Comparison of ENCODE assay signal across 10 mouse cellular contexts in genomic region chr1:133244668-133245067, GRCm38 (mm10).
A peak's percentile ranks its signal among the peaks of the same experiment; 100 is the strongest.
DNase-seq lines count a peak whose midpoint lies in the region; ATAC-seq and TF ChIP-seq lines count a peak whose summit lies in the region.
"Had no signal": no experiment of that assay in that cellular context is flagged by ENCODE, and none has a peak within 500 bp of the region (broad histone marks: within the 10 kb centered on the region; RNA-seq: fewer than 3 reads in every experiment).

No protein-coding gene starts in this region.

- TF ChIP-seq CTCF in heart, postnatal 0 days (IDR thresholded peaks at IDR 0.05; ENCODE audit: low read depth), result no peak
- no peak for TF ChIP-seq CTCF in cerebellum, adult 2 months (IDR thresholded peaks at IDR 0.05; ENCODE audit: borderline replicate concordance, insufficient read depth, low read depth, low read length)

- peaks cover 57% of the 10 kb centered on the region for H3K4me1 ChIP-seq in heart, postnatal 0 days (ENCODE audit: control insufficient read depth, insufficient read depth)
- H3K4me1 ChIP-seq in megakaryocyte, embryonic 14.5 days, result peaks cover 8% of the 10 kb centered on the region
- H3K4me1 ChIP-seq in cerebellum, adult 2 months (ENCODE audit: control insufficient read depth, insufficient read depth, low read length), result peaks cover 7% of the 10 kb centered on the region; the same call in 1 of the 2 replicates

- peak overlapping the region; percentile 46 for H3K4me2 ChIP-seq in heart, postnatal 0 days (ENCODE audit: low read depth, low read length)

- WGBS in heart, postnatal 0 days, result 10% methylated on average over 7 of the region's 7 CpGs
- WGBS in cerebellum, adult 2 months, result 81% methylated on average over 7 of the region's 7 CpGs

- no peaks in the 10 kb centered on the region for H3K27me3 ChIP-seq in heart, postnatal 0 days (ENCODE audit: control insufficient read depth, insufficient read depth, low read length)
- peaks cover 57% of the 10 kb centered on the region for H3K27me3 ChIP-seq in megakaryocyte, embryonic 14.5 days (replicated peaks)
- no peaks in the 10 kb centered on the region for H3K27me3 ChIP-seq in cerebellum, adult 2 months (ENCODE audit: control insufficient read depth, insufficient read depth, low read length)
- H3K27me3 ChIP-seq: Patski had no signal

- peak; percentile 60; the same call in 1 of the 2 replicates for ATAC-seq in frontal cortex, adult (ENCODE audit: low TSS enrichment)
- ATAC-seq in heart, postnatal 0 days (ENCODE audit: insufficient read depth, low read depth), result no peak
- ATAC-seq: Patski had no signal

- DNase-seq in frontal cortex, postnatal 14 days (ENCODE audit: low spot score in 2 of 2), result no peak
- DNase-seq in MEL-GATA-1-ER (ENCODE audit: extremely low read depth, low read depth), result peak; percentile 91
- no peak for DNase-seq in heart, postnatal 0 days (ENCODE audit: low spot score)
- no peak for DNase-seq in cerebellum, adult 2 months
- DNase-seq in adrenal gland, postnatal 14 days, result no peak
- no peak for DNase-seq in kidney, adult 8-10 months
- DNase-seq: embryo, embryonic 11 days had no signal

- H3K36me3 ChIP-seq in heart, postnatal 0 days (replicated peaks; ENCODE audit: control insufficient read depth, insufficient read depth, low read length), result no peaks in the 10 kb centered on the region
- no peaks in the 10 kb centered on the region for H3K36me3 ChIP-seq in megakaryocyte, embryonic 14.5 days (replicated peaks; ENCODE audit: low read length)

- H3K27ac ChIP-seq in heart, postnatal 0 days (ENCODE audit: low read depth), result peak overlapping the region; percentile 75
- no peak overlapping the region for H3K27ac ChIP-seq in cerebellum, adult 2 months (ENCODE audit: insufficient read depth, low read length)

- peak overlapping the region; percentile 3; the same call in 1 of the 2 replicates for H3K9ac ChIP-seq in heart, postnatal 0 days (replicated peaks; ENCODE audit: low read depth, low read length)

- TF ChIP-seq POLR2A in cerebellum, adult 2 months (IDR thresholded peaks at IDR 0.05; ENCODE audit: borderline replicate concordance, insufficient read depth, low read length), result no peak

- no peaks in the 10 kb centered on the region for H3K9me3 ChIP-seq in heart, postnatal 0 days (replicated peaks; ENCODE audit: control insufficient read depth, low read length)
- peaks cover 2% of the 10 kb centered on the region; the same call in 1 of the 2 replicates for H3K9me3 ChIP-seq in megakaryocyte, embryonic 14.5 days

- H3K4me3 ChIP-seq in heart, postnatal 0 days (ENCODE audit: low read depth, low read length), result no peak overlapping the region
- peak overlapping the region; percentile 7 for H3K4me3 ChIP-seq in megakaryocyte, embryonic 14.5 days (replicated peaks)
- H3K4me3 ChIP-seq in cerebellum, adult 2 months (replicated peaks; ENCODE audit: insufficient read depth, low read depth, low read length), result no peak overlapping the region

- no peak for TF ChIP-seq EP300 in heart, postnatal 0 days (IDR thresholded peaks at IDR 0.05; ENCODE audit: low read depth)
